Mouse (Mus musculus) megakaryocyte progenitor cell, adult 5-6 weeks (primary cell): ENCODE measurements around the gene Lipk. TPM values are rescaled to one million over a fixed set of nuclear protein-coding genes. Genes with fewer than 3 reads are reported as not detected.

ENCODE experiments used
- total RNA-seq, 2 experiments: library from RNA; stranded (forward) in 1 of 2; stranded (reverse) in 1 of 2; fragments of 157-497, 149-512 nt in 1 of 2; fragments of 200-1000 nt in 1 of 2; gene quantifications; 2 replicates each; pipeline versions ENCODE4 v1.2.3 to v1.2.4; 2015 to 2017

The Lipk gene
- total RNA-seq, 2 experiments from 2014 or later, result not detected

Other genes with a start within 250 kb of the Lipk start
- gene Lipo3, start 246.3 kb upstream of the Lipk start, total RNA-seq (2015), result 19.9 and 21.1 TPM in 2 replicates
- gene Lipo3, start 246.3 kb upstream of the Lipk start, total RNA-seq (2017), result 9.7 and 9.9 TPM in 2 replicates
- not detected in 2 replicates for gene Lipo1, start 220.8 kb upstream of the Lipk start, total RNA-seq (2015)
- gene Lipo1, start 220.8 kb upstream of the Lipk start, total RNA-seq (2017), result not detected in 2 replicates
- not detected in 2 replicates for gene Lipf, start 47.1 kb upstream of the Lipk start, total RNA-seq (2015)
- gene Lipf, start 47.1 kb upstream of the Lipk start, total RNA-seq (2017), result not detected in 2 replicates
- gene Lipn, start 59.1 kb downstream of the Lipk start, total RNA-seq (2015), result not detected in 2 replicates
- 1.9 TPM in 1 of 2 replicates, not detected in the other for gene Lipn, start 59.1 kb downstream of the Lipk start, total RNA-seq (2017)
- not detected in 2 replicates for gene Lipm, start 92.6 kb downstream of the Lipk start, total RNA-seq (2015)
- gene Lipm, start 92.6 kb downstream of the Lipk start, total RNA-seq (2017), result not detected in 2 replicates
- gene Ankrd22, start 157.8 kb downstream of the Lipk start, total RNA-seq (2015), result 0.99 and 2.2 TPM in 2 replicates
- 0.71 and 1.9 TPM in 2 replicates for gene Ankrd22, start 157.8 kb downstream of the Lipk start, total RNA-seq (2017)
- 21.1 and 23.9 TPM in 2 replicates for gene Stambpl1, start 183.9 kb downstream of the Lipk start, total RNA-seq (2015)
- 14.4 and 17.8 TPM in 2 replicates for gene Stambpl1, start 183.9 kb downstream of the Lipk start, total RNA-seq (2017)
- gene Acta2, start 247.3 kb downstream of the Lipk start, total RNA-seq (2015), result 0.10 and 0.12 TPM in 2 replicates
- gene Acta2, start 247.3 kb downstream of the Lipk start, total RNA-seq (2017), result 0.17 TPM in 1 of 2 replicates, not detected in the other